Mouse (Mus musculus) liver, adult 2 months (tissue): Measurements from ENCODE around the gene Csf1. TPM values are rescaled to one million over a fixed set of nuclear protein-coding genes. Genes with fewer than 3 reads are reported as not detected.
"Not testable (repeated sequence)": the region's sequence is repeated elsewhere in the genome, so short reads cannot be mapped to it uniquely, and the experiment has no call there.

Source experiments
- DNase-seq: peaks from one replicate; pipeline ENCODE4 v3.0.0-alpha.2; 2011; ENCODE audit warnings: low read depth, low spot score; ENCODE audit errors: extremely low read depth
- H3K27ac ChIP-seq: fragments of 200-500 bp; replicated peaks from 2 replicates; pipeline ENCODE4 v1.5.1; 2012; ENCODE audit warnings: low read depth, mild to moderate bottlenecking, control low read depth, inconsistent platforms, low read length; ENCODE audit not compliant: insufficient read depth
- H3K27me3 ChIP-seq: fragments of 200-500 bp; 2 replicates; pipeline ENCODE4 v1.6.1; 2012; ENCODE audit warnings: mild to moderate bottlenecking, moderate library complexity, low read length, inconsistent platforms; ENCODE audit not compliant: control insufficient read depth, insufficient read depth
- H3K36me3 ChIP-seq: fragments of 200-500 bp; 2 replicates; pipeline ENCODE4 v1.6.1; 2012; ENCODE audit warnings: low read length, inconsistent platforms; ENCODE audit not compliant: control insufficient read depth, insufficient read depth
- H3K4me1 ChIP-seq: fragments of 200-500 bp; 2 replicates; pipeline ENCODE4 v1.6.1; 2011; ENCODE audit warnings: low read length; ENCODE audit not compliant: control insufficient read depth, insufficient read depth
- H3K4me3 ChIP-seq: fragments of 200-500 bp; 2 replicates; pipeline ENCODE4 v1.5.1; 2011; ENCODE audit warnings: low read depth, mild to moderate bottlenecking, control low read depth, low read length, moderate library complexity; ENCODE audit not compliant: insufficient read depth
- H3K79me2 ChIP-seq: fragments of 200-500 bp; 2 replicates; pipeline ENCODE4 v1.6.1; 2012; ENCODE audit warnings: inconsistent platforms, mild to moderate bottlenecking, low read length, moderate library complexity; ENCODE audit not compliant: control insufficient read depth, insufficient read depth
- H3K9ac ChIP-seq: fragments of 200-500 bp; 2 replicates; pipeline ENCODE4 v1.6.1; 2012; ENCODE audit warnings: low read depth, mild to moderate bottlenecking, control low read depth, inconsistent platforms, low read length
- CTCF ChIP-seq: fragments of 200-500 bp; IDR thresholded peaks from 2 replicates; pipeline ENCODE4 v1.5.1; 2011; ENCODE audit warnings: low read depth, low read length, control low read depth
- POLR2A ChIP-seq: fragments of 200-500 bp; IDR thresholded peaks from 2 replicates; pipeline ENCODE4 v1.6.1; 2011; ENCODE audit warnings: low read length, control low read depth; ENCODE audit not compliant: insufficient read depth; ENCODE audit errors: extremely low read depth
- WGBS: fragments of 180-500 bp; shearing (Covaris S2); methylation state at CpG from one replicate; pipeline ENCODE4 v1.1.7; 2018; 5-methylcytosine and 5-hydroxymethylcytosine counted together
- polyA plus RNA-seq: library from polyadenylated mRNA; depleted of rRNA; stranded (reverse); fragments of >200 nt; gene quantifications from 2 replicates; pipeline ENCODE4 v1.2.3, GENCODE M21; 2012
- total RNA-seq: library from RNA; depleted of rRNA; stranded (reverse); fragments of >200 nt; gene quantifications from 2 replicates; pipeline ENCODE4 v1.2.3, GENCODE M21; 2014

Gene Csf1
- total and polyA plus RNA-seq, 2 experiments, result 3.3 to 6.6 TPM

DNA sequence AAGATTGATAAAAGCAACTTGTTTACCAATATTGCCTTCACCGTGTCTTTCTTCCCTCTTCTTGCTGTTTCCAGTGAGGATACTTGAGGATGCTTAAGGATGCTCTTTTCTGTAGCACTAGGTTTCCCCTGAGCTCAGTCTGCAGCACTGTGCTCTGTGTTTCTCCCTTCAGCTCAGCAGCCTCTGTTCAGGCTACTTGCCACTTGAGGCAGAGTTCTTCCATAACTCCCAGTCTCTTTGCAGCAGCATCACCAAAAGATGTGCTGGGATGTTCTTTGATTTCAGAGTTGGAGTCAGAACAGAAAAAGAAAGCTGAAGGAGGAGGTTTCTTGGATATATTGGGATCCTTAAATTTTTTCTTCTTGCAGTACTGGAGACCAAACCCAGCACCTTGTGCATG is 21.6 kb downstream of the Csf1 start:
- DNase-seq, result no peak
- no peak overlapping the region for H3K4me3 ChIP-seq
- no peak overlapping the region for H3K9ac ChIP-seq
- TF ChIP-seq CTCF, result no peak
- TF ChIP-seq POLR2A, result no peak
- WGBS, result 90% methylated on average over 1 of the region's 1 CpGs
- H3K27me3 ChIP-seq, result no peaks in the 10 kb centered on the region
- H3K4me1 ChIP-seq, result peaks cover 4% of the 10 kb centered on the region; the same call in 1 of the 2 replicates
- no peak overlapping the region for H3K27ac ChIP-seq
- no peaks in the 10 kb centered on the region for H3K79me2 ChIP-seq
- H3K36me3 ChIP-seq, result no peaks in the 10 kb centered on the region

DNA sequence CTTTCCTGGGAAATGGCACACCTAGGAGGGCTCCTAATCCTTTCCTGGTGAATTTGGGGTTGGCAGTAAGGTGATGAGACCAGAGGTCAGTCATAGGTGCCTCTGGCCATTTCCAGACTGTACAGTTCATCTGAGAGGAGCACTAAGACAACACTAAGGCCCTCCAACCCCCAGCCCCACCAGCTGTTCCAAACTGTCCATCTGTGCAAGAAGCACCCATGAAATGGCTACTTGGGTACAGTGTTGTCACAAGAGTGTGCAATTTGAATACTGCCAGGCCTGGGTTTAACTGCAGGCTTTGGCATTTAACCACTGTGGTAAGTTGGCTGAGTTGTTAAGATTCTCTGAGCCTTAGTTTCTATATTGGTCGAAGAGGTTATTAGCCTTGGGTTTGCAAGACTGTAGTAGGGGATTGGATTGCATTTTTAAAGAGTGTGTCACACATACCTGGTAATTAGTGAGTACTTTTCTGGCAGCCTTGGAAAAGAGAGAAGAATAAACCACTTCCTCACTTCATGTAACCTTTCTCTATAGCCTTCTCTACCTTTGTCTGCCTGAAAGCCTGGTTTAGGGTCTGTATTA is 22.6 kb downstream of the Csf1 start:
- Histone ChIP-seq H3K79me2 (no peaks in the 10 kb centered on the region), H3K4me3 (no peak overlapping the region), H3K27ac (no peak overlapping the region), H3K36me3 (no peaks in the 10 kb centered on the region), H3K4me1 (0 out of 2 replicates have a peak, but pooled peaks cover 2% of the 10 kb centered on the region), H3K9ac (no peak overlapping the region), H3K27me3 (no peaks in the 10 kb centered on the region)
- no peak for DNase-seq
- WGBS, result 90% methylated on average over 1 of the region's 1 CpGs
- TF ChIP-seq POLR2A (no peak), CTCF (no peak)

DNA sequence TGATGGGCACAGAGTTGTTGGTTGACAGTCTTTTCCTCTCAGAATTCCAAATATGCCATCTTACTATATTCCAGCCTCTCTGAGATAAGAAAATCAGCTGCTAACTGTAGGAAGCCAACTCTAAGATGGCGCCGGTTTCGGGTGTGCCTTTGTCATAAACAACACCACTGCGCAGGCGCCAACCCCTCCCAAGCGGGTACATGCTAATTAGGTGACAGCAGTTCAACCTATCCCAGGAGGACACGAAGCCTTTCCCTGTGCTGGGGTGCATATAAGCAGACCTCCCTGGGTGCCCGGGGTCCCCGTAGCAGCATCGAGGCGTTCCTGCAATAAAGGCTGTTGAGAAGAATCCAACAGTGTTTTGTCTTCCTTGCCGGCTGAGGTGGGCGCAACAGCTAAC is 24.6 kb downstream of the Csf1 start:
- H3K27ac ChIP-seq, H3K79me2 ChIP-seq, H3K4me3 ChIP-seq, H3K27me3 ChIP-seq, H3K4me1 ChIP-seq, H3K36me3 ChIP-seq, H3K9ac ChIP-seq, DNase-seq: not testable (repeated sequence)
- 94% methylated on average over 13 of the region's 13 CpGs for WGBS

GRCm38 (mm10) chr3:107733329-107733728 is 26.9 kb downstream of the Csf1 start:
- TF ChIP-seq POLR2A (no peak), CTCF (no peak)
- Histone ChIP-seq H3K4me3 (no peak overlapping the region), H3K4me1 (no peaks in the 10 kb centered on the region), H3K27me3 (no peaks in the 10 kb centered on the region), H3K9ac (no peak overlapping the region), H3K79me2 (no peaks in the 10 kb centered on the region), H3K27ac (no peak overlapping the region), H3K36me3 (no peaks in the 10 kb centered on the region)
- whole genome bisulfite sequencing, result 100% methylated on average over 1 of the region's 1 CpGs
- DNase-seq, result no peak

- H3K9ac ChIP-seq, result no peak overlapping the region
- TF ChIP-seq CTCF (no peak), POLR2A (no peak)
- no peak overlapping the region for H3K27ac ChIP-seq
- H3K36me3 ChIP-seq, result no peaks in the 10 kb centered on the region
- H3K4me3 ChIP-seq, result no peak overlapping the region
- H3K79me2 ChIP-seq, result no peaks in the 10 kb centered on the region
- WGBS, result 83% methylated on average over 2 of the region's 2 CpGs
- no peaks in the 10 kb centered on the region for H3K4me1 ChIP-seq
- no peaks in the 10 kb centered on the region for H3K27me3 ChIP-seq
- DNase-seq, result no peak
Measured at GRCm38 (mm10) chr3:107730236-107730635, 30.0 kb downstream of the Csf1 start.

GRCm38 (mm10) chr3:107728509-107728908 is 31.8 kb downstream of the Csf1 start:
- no peak overlapping the region for H3K27ac ChIP-seq
- H3K27me3 ChIP-seq, result no peaks in the 10 kb centered on the region
- TF ChIP-seq POLR2A (no peak), CTCF (no peak)
- H3K36me3 ChIP-seq, result no peaks in the 10 kb centered on the region
- DNase-seq, result no peak
- no peak overlapping the region for H3K9ac ChIP-seq
- H3K4me1 ChIP-seq, result no peaks in the 10 kb centered on the region
- H3K4me3 ChIP-seq, result no peak overlapping the region
- 83% methylated on average over 1 of the region's 1 CpGs for WGBS
- no peaks in the 10 kb centered on the region for H3K79me2 ChIP-seq
